Mouse (Mus musculus) ES-Bruce4 (cell line): ENCODE data around the gene Tmem87b. TPM values are rescaled to one million over a fixed set of nuclear protein-coding genes. Genes with fewer than 3 reads are reported as not detected.
A peak's percentile ranks its signal among the peaks of the same experiment; 100 is the strongest.

Experiments
- H3K27ac ChIP-seq: 2 replicates; pipeline ENCODE4 v1.5.1; 2012; ENCODE audit warnings: low read length, inconsistent platforms; ENCODE audit not compliant: insufficient read depth
- H3K27me3 ChIP-seq: 2 replicates; pipeline ENCODE4 v1.6.1; 2012; ENCODE audit warnings: mild to moderate bottlenecking, low read length, inconsistent platforms; ENCODE audit not compliant: control insufficient read depth, poor library complexity, insufficient read depth, severe bottlenecking
- H3K36me3 ChIP-seq: 2 replicates; pipeline ENCODE4 v1.6.1; 2012; ENCODE audit warnings: inconsistent platforms, mild to moderate bottlenecking, low read length, moderate library complexity; ENCODE audit not compliant: control insufficient read depth, poor library complexity, insufficient read depth, severe bottlenecking
- H3K4me1 ChIP-seq: one replicate; pipeline ENCODE4 v1.8.1; 2011; ENCODE audit warnings: low read length; ENCODE audit not compliant: control insufficient read depth, insufficient read depth
- H3K4me3 ChIP-seq: 2 replicates; pipeline ENCODE4 v1.5.1; 2011; ENCODE audit warnings: low read depth, mild to moderate bottlenecking, low read length
- H3K9ac ChIP-seq: 2 replicates; pipeline ENCODE4 v1.6.1; 2012; ENCODE audit warnings: low read depth, mild to moderate bottlenecking, inconsistent platforms; ENCODE audit not compliant: poor library complexity, severe bottlenecking
- H3K9me3 ChIP-seq: replicated peaks from 2 replicates; pipeline ENCODE4 v1.6.1; 2012; ENCODE audit warnings: mild to moderate bottlenecking, low read length, inconsistent platforms; ENCODE audit not compliant: control insufficient read depth, poor library complexity, insufficient read depth, severe bottlenecking
- CTCF ChIP-seq: IDR thresholded peaks from one replicate; pipeline ENCODE4 v1.8.1; 2011; ENCODE audit warnings: low read depth, low read length
- EP300 ChIP-seq: IDR thresholded peaks from 2 replicates; pipeline ENCODE4 v1.6.1; 2011; ENCODE audit warnings: low read depth, low read length; ENCODE audit not compliant: insufficient read depth
- POLR2A ChIP-seq: IDR thresholded peaks from one replicate; pipeline ENCODE4 v1.8.1; 2011; ENCODE audit warnings: low read length; ENCODE audit not compliant: insufficient read depth
- polyA plus RNA-seq: library from polyadenylated mRNA; stranded (reverse); fragments of >200 nt; gene quantifications from 2 replicates; pipeline ENCODE4 v1.2.4, GENCODE M21; 2011; ENCODE audit warnings: low read depth; ENCODE audit not compliant: missing spikeins, insufficient read depth, insufficient read length

The Tmem87b gene
- polyA plus RNA-seq, 1 experiment, result 32.3 TPM

DNA sequence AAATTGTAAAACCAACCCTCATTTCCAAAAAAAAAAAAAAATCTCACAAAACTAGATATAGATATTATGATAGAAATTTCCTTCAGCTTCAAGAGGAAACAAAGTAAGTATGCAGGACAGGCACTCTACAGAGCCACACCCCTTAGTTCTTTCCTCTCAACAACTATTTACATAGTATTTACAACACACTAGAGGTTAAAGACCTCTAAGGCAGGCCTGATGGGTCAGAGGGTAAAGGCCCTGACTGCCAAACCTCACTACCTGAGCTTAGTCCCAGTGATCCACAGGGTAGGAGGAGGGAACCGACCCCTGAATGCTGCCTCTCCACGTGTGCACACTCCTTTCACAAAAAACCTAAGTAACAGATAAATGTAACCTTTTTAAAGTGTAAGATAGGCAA is 5.2 kb upstream of the Tmem87b start:
- no peaks in the 10 kb centered on the region for H3K36me3 ChIP-seq
- no peaks in the 10 kb centered on the region for H3K27me3 ChIP-seq
- H3K9ac ChIP-seq, result no peak overlapping the region
- no peak overlapping the region for H3K4me3 ChIP-seq
- no peaks in the 10 kb centered on the region for H3K4me1 ChIP-seq
- TF ChIP-seq POLR2A, result no peak
- no peak for TF ChIP-seq EP300
- no peak for TF ChIP-seq CTCF
- no peaks in the 10 kb centered on the region for H3K9me3 ChIP-seq
- no peak overlapping the region for H3K27ac ChIP-seq

- no peak for TF ChIP-seq CTCF
- TF ChIP-seq POLR2A, result no peak
- TF ChIP-seq EP300, result no peak
- Histone ChIP-seq H3K9ac (no peak overlapping the region), H3K27ac (no peak overlapping the region), H3K4me3 (no peak overlapping the region), H3K36me3 (no peaks in the 10 kb centered on the region), H3K27me3 (no peaks in the 10 kb centered on the region), H3K9me3 (no peaks in the 10 kb centered on the region), H3K4me1 (peaks cover 2% of the 10 kb centered on the region)
Measured at GRCm38 (mm10) chr2:128816311-128816710, 1.6 kb upstream of the Tmem87b start.

GRCm38 (mm10) chr2:128816916-128817315 is 1.0 kb upstream of the Tmem87b start:
- Histone ChIP-seq H3K9ac (no peak overlapping the region), H3K4me3 (no peak overlapping the region), H3K9me3 (no peaks in the 10 kb centered on the region), H3K36me3 (no peaks in the 10 kb centered on the region), H3K27ac (no peak overlapping the region), H3K4me1 (peaks cover 3% of the 10 kb centered on the region), H3K27me3 (no peaks in the 10 kb centered on the region)
- no peak for TF ChIP-seq POLR2A
- TF ChIP-seq CTCF, result no peak
- no peak for TF ChIP-seq EP300

DNA sequence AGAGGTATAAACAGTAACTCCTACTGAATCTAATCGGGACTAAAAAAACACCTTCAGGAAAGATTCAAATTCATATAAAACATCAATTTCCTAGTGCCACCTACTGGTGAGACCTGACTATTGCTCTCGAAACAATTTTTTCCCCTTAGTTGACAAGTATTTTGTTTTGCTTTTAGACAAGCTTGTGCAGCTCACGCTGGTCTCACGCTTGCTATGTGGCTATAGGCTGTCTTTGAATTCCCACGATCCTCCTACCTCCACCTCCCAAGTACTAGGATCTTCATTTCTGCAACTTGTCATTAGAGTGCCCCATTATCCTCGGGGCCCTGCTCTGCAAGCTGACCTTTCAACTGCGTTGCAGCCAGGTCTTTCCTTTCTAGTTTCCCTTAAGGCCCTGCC is 532 bp upstream of the Tmem87b start:
- Histone ChIP-seq H3K27me3 (no peaks in the 10 kb centered on the region), H3K36me3 (no peaks in the 10 kb centered on the region), H3K9ac (no peak overlapping the region), H3K27ac (peak overlapping the region; percentile 58), H3K4me1 (peaks cover 3% of the 10 kb centered on the region), H3K9me3 (no peaks in the 10 kb centered on the region), H3K4me3 (peak overlapping the region; percentile 72)
- TF ChIP-seq POLR2A (no peak), CTCF (no peak), EP300 (no peak)

GRCm38 (mm10) chr2:128818956-128819643 is 1.2 kb downstream of the Tmem87b start:
- no peaks in the 10 kb centered on the region for H3K27me3 ChIP-seq
- H3K9ac ChIP-seq, result peak overlapping the region; percentile 61
- H3K9me3 ChIP-seq, result no peaks in the 10 kb centered on the region
- H3K27ac ChIP-seq, result no peak overlapping the region
- peaks cover 3% of the 10 kb centered on the region for H3K4me1 ChIP-seq
- H3K4me3 ChIP-seq, result peak overlapping the region; percentile 90
- TF ChIP-seq EP300 (no peak), CTCF (no peak), POLR2A (no peak)
- no peaks in the 10 kb centered on the region for H3K36me3 ChIP-seq

- Histone ChIP-seq H3K36me3 (no peaks in the 10 kb centered on the region), H3K4me3 (no peak overlapping the region), H3K27ac (no peak overlapping the region), H3K27me3 (no peaks in the 10 kb centered on the region), H3K9ac (no peak overlapping the region), H3K9me3 (no peaks in the 10 kb centered on the region), H3K4me1 (peaks cover 3% of the 10 kb centered on the region)
- TF ChIP-seq CTCF (no peak), POLR2A (no peak), EP300 (no peak)
Measured at GRCm38 (mm10) chr2:128820631-128821030, 2.7 kb downstream of the Tmem87b start.
